Mouse (Mus musculus) cerebellum, postnatal 4 days (tissue): ENCODE measurements at regions not wholly inside any gene's neighbourhood (a gene's known extent, or its start where the extent isn't known, plus 50 kb on each side); places are given as distances from the start of the nearest gene placed in this dataset.

Experiments
- DNase-seq, 2 experiments: peaks; one replicate each; pipeline ENCODE4 v3.0.0; 2022; ENCODE audit warnings: low spot score in 2 of 2, mixed read lengths in 1 of 2

DNA sequence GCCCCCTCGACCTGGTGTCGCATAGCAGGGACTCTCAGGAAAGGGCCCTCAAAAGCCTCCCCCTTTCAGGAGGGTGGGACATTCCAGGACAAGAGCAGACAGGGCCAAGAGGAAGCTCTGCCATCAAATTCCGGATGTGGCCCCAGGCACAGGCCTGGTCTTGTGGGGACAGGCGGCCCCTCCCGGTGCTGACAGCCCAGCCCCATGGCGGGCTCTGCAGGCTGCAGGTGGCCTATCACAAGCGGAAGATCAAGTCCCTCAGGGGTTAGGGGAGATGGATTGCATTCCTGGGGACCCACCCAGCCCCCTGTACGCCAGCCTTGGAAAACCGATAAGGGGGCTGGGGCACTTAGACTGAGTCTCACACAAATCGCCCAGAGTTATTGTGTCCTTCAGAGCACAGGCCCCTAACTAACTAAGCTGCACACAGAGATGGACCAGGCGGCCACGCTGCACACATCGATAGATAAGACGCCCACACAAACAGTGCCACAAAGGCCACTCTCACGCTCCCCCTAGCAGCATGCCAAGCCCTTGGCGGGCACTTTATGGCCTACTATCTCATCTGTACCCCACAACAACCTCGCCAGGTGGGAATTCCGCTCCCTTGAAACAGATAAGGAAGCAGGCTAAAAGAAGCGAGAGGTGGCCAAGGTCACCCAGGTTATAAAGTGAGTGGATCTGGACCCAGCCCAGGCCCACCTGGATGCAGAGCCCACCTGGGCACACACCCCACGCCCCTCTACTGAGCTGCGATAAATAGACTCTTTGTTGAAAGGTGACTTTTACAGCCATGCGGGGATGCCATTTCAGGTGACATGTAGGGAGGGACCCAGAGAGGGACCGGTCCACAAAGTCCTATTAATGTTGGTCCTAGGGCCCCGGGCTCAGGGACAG, 55.5 kb downstream of the Gm5294 start:
- DNase-seq = no peak

DNA sequence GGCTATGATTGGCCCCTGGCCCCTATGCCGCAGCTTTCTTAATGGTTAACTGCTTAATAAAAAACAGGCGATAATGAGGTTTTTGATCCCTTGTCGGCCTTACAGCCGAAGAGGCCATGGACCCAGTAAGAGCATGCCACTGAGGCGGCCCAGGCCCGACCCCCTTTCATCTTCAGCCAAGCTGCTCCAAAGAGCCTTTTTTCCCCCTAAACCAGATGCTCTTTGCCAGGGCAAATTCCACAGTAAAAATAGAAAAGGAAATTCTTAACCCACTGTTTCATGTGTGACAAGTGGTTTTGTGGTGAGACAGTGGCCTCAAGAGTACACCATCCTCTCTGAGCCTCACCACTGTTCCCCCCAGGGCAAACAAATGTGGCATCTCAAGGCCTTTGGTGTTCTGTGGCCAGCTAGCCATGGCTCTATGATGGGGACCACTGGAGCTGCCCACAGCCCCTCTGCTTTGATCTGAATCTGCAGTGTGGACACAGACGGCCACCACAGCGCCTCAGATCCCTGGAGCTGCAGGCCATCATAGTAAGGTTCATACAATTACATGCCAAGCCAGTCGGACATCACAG, 61.9 kb downstream of the Gm5294 start:
- DNase-seq = no peak

DNA sequence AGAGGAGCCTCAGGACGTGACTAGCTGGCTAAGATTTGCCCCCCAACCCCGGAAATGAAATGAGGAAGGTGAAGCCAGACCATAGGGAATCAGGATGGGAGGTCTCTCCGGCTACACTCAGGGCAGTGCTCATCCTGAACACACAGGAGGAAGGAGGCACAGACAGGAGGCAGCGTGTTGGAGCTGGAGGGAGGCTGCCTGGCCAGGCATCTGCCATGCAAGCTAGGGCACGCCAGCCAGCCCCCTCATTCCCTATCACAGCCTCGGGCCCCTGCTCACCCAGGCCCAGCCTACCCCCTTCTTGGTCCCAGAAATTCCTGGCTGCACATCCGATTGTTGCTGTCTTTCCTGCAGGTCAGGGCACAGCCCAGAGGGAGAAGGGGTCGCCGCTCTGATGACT, 63.7 kb downstream of the Gm5294 start:
- no peak for DNase-seq

DNA sequence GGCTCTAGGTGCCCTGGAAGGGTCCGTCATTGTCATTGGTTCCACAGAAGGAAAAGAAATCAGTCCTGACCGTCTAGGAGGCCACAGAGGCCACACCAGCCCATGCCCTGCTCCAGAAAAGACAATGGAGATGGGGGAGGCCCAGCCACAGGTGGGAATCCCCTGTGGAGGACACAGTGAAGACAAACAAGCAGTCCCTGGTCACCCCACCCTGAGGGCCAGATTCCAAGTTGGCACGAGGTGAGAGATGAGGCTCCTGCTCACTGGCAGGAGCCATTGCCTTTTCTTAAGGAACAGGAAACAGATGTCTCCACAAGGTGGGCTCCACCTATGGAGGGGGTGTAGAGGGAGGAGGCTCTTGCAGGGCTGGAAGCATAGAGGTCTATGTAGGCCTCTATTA, 66.0 kb downstream of the Gm5294 start:
- no peak for DNase-seq

DNA sequence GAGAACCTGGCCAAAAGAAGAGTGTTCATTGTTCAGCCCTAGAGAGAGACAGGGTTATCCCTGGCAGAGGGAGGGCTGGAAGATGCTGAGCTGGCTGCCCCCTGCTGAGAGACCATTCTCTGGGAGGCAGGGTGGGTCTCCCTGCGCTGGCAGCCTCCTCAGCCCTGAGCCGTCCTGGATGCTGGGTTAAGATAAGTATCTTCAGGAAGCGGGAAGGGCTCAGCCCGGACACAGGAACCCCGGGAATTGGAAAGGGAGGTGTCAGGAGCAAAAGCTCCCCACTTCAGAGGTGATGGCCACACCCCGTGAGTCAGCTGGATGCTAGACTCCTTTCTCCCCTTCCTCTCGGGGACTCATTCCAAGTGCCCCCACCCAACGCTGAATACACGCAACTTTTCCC, 68.9 kb downstream of the Gm5294 start:
- DNase-seq = no peak

DNA sequence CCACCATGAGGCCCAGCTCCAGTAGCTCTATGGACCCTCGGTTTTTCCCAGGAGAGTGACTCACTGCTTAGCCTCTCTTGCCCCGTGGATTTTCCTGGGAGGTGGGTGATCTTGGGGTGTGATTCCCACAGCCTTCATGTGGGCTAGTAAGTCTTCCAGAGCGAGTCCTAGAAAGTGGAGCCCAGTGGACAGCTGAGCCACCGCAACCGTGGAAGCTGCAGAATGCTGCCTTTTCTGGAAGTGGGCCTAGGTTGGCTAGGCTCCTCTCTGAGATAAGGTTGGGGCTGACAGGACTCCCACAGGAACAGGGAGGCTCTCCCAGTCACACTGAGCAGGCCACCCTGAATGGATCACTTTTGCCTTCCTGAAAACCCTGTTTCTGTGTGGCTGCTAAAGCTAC, 69.9 kb downstream of the Gm5294 start:
- no peak for DNase-seq

DNA sequence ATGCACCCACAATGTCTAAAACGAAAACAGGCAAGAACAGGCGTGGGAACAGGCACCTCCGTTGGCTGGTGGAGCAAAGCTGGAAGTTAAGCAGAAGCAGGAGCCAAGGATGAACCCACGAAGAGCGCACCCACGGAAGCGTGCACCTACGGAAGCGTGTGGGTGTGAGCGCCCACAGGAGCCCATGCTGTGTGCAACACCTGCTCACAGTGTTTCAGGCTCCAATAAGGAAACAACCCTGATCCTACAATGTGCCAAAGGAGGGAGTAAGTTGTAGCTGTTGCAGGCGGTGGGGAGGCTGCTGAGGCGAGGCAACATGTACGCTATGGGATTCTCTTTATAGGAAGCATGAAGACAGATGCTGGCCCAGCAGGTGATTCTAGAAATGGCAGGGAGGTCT, 74.6 kb downstream of the Gm5294 start:
- no peak for DNase-seq

DNA sequence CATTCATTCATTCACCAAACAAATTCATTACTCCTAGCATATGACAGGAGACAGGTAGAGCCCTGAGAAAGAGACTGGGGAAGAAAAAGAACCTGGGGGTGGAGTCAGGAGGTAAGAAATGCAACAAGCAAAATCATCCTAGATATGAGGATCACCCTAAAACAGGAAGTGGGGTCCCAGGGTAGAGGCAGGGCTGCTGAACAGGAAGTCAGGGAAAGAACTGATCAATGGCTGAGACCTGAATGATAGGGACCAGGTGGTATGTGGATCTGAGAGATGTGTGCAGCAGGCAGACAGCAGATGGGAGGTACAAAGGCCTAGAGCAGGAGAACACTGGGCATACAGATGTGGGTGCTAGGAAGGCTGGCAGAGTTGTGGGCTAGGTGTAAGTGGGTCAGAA, 77.4 kb downstream of the Gm5294 start:
- no peak for DNase-seq

DNA sequence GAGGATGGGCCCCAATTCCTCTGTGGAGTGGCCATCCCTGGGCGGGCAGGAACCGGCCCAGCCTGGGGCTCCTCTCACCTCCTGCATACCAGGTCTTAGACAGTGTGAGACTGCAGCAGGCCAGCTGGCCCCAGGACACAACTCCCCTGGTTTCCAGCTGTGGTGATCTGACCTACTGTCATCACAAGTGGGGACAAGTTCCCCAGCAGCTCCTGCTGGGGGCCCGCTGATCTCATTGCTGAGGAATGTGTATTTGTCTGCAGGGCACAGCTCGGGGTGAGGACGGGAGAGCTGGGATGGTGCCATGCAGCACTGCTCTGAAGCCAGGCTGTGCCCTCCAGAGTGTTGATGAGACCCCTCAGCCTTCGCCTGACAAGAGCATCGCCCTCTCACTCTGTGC, 78.6 kb downstream of the Gm5294 start:
- DNase-seq = no peak

DNA sequence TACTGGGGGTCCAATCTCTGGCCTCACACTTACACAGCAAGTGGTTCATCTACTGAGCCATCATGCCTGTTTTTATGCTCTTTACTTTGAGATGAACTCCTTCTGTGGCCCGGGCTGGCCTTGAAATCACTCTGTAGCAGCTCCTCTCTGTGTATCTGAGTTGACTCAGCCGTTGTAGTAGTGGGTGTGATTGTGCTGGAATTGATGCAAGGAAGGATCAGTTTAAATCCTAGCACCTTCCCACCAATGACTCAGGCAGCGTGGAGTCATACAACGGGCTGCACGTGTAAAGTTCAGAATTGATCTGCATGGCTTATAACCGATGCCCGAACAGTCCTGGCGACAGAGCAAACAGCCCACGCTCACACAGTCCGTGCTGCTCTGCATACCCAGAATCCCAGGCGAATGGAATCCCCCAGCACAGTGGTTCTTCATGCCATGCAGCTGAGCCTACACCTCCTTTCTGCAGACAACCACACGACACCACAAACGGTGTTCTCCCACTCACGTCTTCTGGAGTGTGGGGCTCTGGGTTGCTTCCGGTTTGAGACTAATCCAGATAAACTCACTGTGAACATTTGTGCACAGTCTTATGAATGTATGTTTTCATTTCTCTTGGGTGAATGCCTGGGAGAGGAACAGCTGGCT, 81.2 kb downstream of the Gm5294 start:
- no peak for DNase-seq

DNA sequence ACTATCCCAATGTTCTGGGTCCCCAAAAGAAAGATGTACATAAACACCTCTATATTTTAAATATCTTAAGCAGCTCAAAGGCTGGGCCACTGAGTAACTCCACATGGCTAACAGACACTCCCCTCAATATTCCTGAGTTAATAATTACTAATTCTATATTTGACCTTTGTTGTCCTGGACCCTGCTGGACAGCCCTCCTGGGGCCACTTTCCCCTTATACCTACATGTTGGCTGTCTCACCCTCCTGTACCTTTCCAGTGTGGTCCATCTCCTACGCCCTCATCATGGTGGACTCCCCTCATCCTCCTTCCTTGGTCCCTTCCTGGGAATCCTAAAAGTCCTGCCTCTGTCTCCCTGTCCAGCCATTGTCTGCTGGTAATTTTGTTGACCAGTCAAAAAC, 82.4 kb downstream of the Gm5294 start:
- no peak for DNase-seq

DNA sequence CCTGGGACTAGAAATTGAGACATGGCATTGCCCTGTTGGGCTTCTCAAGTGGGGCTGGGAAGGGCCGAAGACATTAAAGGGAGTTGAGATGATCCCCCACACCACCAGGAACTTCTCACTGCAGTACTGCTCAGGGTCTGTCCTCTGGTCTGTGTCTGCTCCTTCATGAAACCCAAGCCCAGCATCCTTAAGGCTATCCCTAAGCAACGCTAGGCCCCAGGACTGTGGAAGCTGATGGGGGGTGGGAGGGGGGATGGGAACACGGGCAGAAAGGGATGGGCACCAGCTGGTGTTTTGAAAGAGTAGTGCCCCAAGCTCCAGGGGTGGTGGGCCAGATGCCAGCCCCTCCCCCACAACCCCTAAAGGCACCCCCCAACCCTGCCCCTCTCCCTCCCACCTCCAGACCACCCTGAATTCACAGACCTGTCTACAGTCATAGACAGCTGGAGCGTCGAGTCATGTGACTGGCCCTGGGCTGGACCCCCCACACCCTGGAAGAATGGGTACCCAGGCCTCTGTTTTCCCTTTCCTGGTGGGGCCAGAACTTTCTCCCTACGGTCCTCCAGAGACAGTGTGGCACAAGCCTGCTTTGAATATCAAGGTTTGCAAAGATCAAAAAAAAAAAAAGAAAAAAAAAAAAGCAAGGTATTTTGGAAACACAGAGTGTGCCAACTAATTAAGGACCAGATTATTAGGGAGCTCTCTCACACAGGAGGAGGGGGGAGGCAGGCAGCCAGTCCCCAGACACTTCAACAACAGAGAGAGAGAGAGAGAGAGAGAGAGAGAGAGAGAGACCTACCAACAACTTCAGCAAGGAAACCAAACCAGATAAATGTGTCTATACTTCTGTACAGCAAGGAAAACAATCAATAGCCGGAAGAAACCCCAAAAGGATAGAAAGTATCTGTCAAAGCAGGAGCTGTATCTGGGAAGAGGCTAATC, 85.1 kb downstream of the Pdgfa start:
- DNase-seq = peak in 1 of 2 experiments; percentile 60

DNA sequence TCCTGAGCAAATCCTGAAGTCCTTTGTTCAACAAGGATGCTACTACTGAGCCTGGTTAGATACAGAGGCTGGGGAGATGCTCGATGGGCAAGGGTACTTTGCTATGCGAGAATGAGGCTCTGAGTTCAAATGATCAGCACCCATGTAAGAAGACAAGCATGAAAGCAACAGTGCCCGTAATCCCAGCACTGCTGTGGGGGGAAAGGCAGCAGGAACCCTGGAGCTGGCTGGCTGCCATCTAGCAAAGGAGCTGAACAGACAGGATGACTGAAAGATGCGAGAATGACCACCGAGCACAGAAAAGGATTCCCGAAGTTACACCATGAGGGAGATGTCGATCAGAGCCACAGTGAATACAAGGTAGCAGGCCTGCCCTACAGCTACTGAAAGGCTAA, 84.5 kb downstream of the Pdgfa start:
- DNase-seq = peak in 1 of 2 experiments; percentile 51

DNA sequence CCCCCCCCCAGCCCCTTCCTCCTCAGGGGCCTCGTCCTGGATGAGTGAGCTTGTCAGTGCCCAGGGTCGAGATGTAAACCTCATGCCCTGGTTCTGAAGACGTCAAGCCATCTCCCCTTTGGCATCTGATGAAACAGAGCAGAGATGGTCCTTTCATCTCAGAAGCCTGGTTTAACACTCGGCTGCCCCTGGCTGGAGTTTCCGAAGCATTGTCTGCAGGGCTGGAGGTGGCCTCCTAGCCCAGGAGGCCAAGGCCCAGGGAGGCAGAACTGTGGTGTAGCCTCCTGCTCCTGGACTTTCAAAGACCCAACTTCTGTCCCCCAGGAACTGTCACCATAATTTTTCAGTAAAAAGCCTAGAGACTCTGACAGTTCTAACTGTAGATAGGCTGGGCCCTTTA, 82.1 kb downstream of the Pdgfa start:
- no peak for DNase-seq

DNA sequence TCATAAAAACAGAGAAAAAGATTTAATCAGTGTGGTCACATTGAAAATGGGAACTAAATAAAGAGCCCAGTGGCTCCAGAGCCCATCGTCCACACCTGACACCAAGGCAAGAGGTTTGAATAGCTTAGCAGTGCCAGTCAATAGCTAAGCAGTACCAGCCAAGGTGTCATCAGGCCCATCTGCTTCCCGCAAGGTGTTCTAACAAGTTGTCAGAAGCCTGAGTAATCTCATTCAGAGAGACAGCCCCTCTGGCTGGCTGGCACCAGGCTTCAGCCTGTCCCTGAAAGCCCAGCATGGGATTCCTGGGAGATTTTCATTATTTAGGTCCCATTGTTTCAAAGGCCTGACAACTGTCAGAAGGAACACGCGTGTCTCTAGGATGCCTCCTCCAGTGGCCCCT, 81.7 kb downstream of the Pdgfa start:
- no peak for DNase-seq

DNA sequence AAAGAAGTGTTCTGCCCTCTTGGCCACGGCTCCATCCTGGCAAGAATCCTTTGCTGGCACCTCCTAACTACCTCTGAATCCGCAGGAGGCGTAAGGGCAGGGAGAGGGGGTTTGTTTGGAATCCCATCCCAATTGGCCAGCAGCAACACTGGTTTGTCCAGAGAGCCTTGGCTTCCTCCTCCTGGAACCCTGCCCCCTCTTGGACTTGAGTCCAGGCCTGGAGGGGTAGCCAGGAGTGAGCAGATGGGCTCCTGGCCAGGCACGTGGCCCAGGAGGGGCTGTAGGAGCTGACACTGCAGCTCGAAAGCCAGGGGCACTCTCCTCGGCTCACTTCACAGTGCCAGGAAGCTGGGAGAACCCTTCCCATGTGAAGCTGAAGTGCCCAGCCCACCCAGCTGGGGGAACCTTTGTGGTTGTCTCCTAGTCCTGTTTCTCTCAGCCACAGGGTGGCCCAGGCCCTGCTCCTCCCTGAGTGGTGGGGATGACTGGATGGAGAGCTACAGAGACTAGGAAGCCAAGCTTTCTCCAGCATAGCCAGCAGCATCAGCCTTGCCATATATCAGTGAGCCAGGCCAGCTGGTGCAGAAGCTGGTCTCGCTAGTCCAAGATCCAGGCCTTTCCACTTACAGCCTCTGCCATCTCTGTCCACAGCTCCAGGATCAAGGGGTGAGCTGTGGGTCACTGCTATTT, 76.9 kb downstream of the Pdgfa start:
- DNase-seq = peak; percentile 53 to 93

DNA sequence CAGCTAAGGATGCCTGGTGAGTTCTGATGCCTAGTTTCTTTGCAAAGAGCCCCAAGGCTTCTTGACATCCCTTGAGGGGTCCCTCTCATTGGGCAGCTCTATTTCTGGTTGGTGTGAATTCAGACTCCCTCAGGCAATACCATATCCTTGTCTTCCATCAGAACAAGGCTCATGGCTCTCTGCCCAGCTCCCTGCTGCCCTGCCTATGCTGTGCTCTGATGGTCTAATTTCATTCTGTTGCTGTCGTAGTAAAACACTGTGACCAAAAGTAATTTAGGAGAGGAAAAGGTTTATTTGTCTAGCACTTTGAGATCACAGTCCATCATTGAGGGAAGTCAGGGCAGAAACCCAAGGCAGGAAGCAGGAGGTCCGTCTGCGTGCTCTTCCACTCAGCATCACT, 75.1 kb downstream of the Pdgfa start:
- DNase-seq = peak in 1 of 2 experiments; percentile 36
